Mouse (Mus musculus) brain, embryonic 18.5 days (tissue): ENCODE data around the gene Pdzd3.
"Not testable (repeated sequence)": the region's sequence is repeated elsewhere in the genome, so short reads cannot be mapped to it uniquely, and the experiment has no call there.

Experiments used
- DNase-seq: peaks from one replicate; pipeline ENCODE4 v3.0.0-alpha.2; 2012; ENCODE audit warnings: low read depth, low spot score

The Pdzd3 gene

DNA sequence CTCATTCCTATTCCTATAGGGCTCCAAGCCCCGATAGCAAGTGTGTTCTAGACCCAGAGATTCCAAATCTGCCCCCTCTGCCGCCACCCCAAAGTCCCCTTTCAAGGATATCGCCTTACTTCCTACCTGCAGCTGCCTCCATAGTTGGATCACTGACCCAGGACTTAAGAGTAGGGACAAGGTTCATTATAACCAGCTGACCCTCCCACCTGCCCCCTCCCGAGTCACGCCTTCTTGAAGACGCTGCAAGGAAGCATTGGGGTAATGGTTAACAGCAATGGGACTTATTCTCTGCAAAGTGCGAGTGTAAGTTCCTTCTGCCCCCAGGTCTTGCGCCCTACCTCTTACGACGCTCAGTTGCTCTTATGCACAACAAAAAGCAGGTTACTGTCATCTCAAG, at the start of gene Pdzd3:
TSS of gene Pdzd3 (minus strand) at position 158 of the 400 bp plus-strand sequence.
- DNase-seq, result no peak

DNA sequence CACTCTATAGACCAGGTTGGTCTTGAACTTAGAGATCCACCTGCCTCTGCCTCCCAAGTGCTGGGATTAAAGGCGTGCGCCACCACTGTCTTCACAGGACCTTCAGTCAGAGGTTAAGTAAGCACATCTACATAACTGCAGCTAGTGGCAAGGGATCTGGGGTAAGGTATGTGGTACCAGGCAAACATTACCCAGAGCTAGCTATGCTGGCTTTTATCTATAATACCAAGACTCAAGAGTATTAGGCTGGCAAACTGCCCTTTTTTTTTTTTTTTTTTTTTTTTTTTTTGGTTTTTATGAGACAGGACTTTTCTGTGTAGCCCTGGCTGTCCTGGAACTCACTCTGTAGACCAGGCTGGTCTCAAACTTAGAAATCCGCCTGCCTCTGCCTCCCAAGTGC, 48.7 kb upstream of the Pdzd3 start:
- DNase-seq, result not testable (repeated sequence)

DNA sequence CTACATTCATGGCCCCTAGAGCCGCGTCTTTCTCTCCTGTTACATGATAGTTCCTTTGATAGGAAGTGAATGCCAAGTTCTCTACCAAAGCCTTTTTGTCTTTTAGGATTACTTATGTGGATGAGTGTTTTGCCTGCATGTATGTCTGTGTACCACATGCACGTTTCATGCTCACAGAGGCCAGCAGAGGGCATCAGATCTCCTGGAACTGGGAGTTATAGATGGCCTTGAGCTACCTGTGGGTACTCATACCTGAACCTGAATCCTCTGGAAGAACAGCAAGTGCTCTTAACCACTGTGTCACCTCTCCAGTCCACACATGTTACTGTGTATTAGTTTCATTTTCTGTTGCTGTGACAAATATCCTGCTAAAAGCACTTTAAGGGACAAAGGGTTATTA, 41.2 kb upstream of the Pdzd3 start:
- no peak for DNase-seq

DNA sequence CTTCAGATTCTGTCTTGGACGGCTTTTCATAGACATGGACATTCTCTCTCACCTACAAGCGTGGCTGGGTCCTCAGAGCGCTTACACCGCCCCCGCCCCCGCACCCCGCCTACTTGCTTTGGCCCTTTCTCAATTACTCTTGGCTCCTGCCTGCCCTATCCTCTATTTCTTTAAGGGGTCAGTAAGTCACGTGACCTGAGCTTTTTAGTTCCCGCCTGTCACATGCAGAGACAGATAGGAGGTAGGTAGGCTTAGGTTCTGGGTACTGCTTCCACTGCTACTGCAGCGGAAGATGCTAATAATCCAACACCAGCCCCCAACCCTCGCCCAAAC, 37.7 kb upstream of the Pdzd3 start:
- no peak for DNase-seq

DNA sequence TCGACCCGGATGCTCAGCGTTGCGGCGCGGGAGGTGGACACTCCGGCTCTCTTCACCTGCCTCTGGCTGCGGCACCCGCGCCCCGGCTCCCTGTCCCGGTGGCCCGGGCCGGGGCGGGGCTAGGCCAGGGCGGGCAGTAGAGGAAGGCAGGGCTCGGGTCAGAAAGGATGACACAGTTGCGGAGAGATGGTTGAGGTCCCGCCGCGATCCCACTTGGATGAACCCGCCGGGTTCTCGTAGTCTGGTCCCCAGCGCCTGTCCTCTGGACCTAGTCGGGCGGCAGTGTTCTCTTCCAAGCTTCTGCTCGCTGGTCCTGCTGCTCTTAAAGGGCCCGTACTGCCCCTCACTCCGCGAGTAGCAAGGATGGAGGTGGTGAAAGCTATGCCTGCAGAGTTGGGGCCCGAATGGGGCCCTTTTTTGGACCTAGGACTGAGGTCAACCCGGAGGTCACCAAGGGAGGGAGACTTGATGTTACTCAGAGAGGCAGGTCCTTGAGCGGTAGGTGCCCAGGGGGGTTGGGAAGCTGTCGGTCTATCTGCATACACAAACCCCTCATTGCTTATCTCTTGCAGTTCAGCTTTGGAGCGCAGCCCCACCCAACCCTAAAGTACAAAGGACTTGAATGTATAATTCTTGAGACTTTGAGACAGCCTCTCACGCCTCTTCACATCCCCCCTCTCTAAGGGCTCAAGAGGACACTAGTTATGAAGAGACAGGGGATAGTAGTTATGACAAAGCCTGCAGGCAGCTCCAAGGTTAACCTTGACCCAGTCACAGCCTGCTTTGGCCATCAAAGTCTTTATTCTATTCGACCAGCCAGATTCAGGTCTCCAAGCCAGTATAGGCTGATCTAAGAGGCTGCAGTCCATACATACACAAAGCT, 37.0 kb upstream of the Pdzd3 start, which contains the start of gene Abcg4:
TSS of gene Abcg4 (minus strand) at position 540 of the 883 bp plus-strand sequence.
- DNase-seq, result no peak

DNA sequence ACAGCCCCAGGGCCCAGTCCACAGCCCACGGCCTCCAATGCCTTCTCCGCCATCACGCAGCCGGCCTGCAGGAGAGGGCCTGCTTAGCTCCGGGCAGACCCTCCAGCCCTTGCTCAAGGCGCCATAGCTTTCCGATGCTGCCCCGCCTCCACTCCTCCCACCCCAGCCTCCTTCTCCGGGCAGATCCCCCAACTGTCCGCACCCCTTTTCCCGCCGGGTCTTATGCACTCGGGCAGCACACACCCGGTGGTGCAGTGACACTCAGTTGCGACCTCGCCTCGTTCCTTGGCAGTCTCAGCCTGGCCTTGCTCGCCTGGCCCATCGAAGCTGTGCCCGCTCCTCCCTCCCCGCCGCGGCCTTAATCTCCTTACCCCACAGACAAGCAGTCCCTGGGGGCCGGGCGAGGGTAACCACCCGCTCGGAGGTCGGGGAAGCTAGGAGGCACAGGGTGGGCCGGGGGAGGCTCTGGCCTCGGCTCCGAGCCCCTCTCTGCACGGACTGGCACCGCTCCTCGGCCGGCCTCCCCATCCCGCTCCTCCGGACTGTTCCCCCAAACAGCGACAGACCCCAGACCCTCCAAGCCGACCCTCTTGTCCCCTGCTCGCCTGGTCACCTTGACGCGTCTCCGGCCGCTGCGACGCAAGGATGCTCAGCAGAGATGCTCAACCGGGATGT, 36.3 kb upstream of the Pdzd3 start:
- DNase-seq, result no peak

DNA sequence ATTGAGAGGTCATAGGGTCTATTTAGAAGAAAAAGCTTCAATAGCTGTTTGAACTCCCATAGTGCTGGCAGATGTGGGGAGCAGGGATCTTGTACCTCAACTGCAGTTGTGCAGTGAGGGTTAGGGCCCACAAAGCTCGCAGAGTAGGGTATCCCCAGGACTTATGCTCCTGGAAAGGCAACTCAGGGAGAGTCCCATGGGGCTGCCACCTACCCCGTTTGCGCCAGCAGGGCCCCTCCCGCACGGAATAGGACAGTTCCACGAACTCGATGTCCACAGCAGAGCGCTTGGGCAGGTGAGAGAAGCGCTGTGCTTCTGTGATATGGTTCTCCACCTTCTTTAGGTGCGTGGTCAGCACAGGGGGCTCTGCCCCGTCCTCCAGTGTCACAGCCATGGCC, 35.7 kb upstream of the Pdzd3 start:
- no peak for DNase-seq

DNA sequence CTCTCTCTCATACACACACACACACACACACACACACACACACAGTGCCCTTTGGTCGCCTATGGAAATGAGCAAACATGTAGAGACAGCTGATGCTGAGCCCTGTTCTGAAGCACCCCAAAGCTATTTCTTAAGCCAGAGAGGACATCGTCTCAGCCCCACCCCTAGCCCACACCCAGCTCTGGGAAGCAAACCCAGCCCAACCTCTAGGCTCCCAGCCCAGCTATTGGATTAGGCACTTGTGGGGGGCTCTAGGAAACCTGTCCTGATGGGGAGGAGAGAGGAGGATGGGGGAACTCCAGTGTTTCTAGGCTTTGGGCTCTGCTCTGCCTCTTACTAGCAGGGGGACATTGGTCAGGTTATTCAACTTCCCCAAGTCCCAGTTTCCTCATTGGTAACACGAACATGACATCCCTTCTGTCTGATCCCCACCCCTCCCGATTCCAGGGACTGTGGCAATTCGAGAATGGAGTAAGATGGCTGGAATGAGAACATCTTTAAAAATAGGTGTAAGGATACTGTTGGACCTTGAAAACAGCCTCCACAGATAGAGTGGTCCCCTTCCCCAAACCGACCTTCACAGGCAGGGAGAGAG, 35.1 kb upstream of the Pdzd3 start:
- no peak for DNase-seq

DNA sequence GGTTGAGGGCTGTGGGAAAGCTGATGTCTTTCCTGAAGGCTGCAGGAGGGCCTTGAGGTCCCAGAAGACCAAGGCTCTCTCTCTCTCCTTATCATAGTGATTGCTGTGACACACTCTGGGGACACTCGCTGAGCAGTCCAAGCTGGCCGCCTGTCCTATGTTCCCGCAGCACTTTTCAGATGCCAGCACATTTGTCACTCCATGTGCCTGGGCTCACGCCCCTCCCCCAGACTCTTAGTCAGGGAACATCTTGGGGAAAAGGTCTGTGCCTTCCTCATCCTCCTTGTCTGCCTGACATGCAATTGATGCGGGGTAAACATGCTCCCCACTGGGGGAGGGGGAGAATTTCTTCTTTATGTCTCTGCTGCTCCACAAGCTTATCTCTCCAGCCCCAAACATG, 31.9 kb upstream of the Pdzd3 start:
- DNase-seq, result no peak

DNA sequence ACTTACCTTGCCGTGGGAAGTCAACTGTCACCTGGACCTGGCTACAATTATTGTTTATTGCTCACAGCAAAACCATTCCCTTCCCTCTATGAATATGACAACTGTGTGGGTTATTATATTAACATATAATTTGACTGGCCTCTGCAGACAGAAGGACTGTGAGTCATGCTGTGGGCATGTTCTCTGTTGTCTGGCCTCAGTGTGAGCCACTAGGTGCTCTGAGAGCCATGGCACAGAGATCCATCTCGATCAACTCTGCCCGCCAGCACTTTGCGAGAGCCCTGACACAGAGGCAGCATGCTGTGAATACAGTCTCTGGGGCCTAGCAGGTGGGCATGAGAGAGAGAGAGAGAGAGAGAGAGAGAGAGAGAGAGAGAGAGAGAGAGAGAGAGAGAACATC, 18.7 kb upstream of the Pdzd3 start:
- DNase-seq, result no peak

DNA sequence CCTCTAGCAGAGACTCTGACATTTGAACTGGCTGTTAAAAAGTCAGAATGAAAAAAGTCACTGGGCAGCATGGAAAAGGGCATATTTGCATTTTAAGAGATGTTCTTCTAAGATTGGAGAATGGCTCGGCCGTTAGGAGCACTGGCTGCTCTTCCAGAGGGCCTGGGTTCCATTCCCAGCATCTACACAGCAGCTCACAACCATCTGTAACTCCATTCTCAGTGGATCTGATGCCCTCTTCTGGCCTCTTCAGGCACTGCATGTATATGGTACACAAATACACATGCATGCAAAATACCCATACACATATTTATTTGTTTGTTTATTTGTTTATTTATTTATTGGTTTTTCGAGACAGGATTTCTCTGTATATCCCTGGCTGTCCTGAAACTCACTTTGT, 17.8 kb upstream of the Pdzd3 start:
- DNase-seq, result no peak

DNA sequence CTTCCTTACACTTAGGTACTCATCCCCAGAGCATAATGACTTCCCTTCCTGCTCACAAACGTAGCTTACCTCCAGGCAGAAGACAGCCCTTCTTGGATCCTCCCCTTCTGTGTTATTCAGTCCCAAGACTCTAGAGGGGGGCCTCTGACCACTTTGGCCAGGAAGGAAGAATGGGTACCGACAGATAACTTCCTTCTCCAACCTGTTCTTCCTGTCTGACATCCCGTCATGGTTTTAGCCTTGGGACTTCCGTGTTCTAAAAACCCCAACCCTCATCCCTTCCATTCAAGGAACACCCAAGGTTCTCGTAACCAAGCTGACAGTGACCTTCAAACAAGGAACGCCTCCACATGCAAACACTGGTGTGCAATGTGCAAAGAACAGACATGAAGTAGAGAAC, 17.2 kb upstream of the Pdzd3 start, which contains the start of gene Nlrx1:
TSS of gene Nlrx1 (minus strand) at position 168 of the 400 bp plus-strand sequence.
- no peak for DNase-seq

DNA sequence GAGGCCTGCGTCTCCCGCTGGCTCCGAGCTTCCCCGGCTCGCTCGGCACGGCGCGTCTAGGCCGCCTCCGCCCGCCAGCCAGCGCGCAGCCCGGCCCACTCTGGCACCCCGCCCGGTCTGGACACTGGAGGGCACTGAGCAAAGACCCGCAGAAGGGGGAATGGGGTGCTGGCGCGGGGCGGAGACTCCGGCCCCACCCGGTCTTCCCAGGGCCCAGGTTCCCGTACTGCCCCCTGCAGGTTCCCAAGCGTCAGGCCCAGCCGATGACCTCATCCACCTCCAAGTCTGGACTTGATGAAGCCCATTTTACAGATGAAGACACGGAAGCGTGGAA, 16.7 kb upstream of the Pdzd3 start:
- DNase-seq, result no peak

DNA sequence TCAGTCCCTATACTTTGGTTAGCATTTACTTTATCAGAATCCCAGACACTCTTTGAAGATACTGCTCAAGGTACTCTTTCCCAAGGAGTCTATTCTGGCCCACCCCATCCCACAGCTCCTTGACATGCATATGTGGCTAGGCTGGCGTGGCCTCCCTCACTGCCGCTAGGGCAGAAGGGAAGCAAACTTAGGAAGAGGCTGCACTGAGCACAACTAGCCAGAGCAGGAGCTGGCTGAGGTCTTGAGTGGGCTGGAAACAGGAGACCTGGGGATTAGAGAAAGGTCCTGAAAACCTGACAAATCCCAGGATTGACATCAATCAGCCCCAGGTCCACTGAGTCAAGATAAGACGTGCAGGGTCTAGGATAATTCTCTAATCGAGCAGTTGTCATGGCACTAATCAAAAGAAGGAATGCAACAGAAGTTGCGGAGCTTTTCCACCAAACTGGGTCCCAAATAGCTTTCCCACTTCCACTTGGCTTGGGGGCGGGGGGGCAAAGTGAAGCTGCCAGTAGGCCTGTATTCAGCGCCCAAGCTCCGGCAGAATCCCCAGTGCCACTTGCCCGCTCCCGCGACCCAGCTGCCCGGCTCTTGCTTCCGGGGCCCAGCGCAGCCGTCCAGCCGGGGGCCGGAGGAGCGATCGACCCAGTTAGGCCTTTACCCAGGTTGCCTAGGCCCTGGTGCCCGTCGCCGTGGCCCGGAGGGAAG, 16.2 kb upstream of the Pdzd3 start:
- DNase-seq, result no peak

DNA sequence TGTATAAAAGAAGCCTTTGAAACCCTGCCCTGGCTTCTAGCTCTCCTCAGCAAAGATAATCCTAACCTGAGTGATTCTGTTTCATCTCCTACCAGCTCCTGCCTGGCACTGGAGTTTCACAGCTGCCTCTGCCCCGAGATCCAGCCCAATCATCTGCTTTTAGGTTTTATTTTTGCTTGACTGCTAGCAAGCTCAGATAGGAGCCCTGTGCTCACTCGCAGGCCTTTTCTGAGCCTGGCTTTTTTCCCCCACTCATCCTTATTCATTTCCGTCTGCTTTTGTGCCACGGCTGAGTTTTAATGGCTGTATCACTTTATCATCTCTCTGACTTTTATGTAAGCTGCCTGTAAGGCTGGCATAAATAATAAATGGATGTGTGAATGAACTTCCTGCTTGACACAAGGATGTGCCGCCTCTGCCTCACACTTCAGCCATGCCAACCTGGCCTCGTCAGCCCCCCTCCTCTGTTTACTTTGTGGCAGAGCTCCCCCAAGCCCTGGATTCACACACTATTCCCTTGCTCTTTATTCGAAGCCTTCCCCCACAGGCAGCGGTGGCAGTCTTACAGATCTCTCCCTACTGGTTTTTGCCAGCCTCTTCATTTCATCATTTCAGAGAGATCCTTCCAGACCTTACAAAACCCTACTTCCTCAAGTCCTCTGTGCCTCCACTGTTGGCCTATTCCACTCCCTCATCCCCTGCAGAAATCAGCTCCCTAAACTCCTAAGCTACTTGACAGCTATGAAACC, 15.4 kb upstream of the Pdzd3 start:
- DNase-seq, result no peak

DNA sequence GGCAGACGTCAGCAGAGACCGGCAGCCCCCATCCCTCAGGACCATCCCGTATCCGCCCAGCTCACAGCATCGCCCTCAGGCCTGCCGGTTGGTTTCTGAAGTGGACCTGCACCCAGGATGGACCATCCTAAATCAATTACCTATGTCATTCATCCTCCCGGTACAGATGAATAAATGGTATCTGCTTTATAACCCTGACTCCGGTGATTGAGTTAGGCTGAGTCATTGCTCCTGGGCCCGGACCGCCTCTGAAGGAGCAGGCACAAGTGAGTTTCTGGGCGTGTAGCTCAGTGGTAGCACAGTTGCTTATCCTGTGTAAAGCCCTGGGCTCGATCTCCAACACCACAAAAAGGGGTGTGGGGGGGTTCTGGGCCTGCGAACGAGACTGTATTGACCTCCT, 10.1 kb upstream of the Pdzd3 start:
- DNase-seq, result no peak

DNA sequence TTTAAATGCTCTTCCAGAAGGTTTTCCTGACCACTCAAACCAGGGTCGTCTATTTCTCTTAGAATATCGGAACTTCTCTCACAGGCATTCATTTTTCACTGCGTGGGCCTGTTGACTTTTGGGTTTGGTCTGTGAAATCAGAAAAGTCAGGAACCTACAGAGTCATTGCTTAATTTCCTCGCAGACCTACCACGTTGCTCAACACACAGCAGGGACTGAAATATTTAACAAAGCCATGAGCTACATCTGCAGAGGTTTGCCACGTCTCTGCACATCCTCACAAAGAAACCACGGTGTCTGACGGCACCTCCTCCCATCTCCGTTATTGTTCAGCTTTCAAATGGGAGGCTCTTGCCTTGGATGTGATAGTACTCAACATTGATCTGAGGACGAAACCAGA, 7.7 kb upstream of the Pdzd3 start:
- DNase-seq, result no peak

DNA sequence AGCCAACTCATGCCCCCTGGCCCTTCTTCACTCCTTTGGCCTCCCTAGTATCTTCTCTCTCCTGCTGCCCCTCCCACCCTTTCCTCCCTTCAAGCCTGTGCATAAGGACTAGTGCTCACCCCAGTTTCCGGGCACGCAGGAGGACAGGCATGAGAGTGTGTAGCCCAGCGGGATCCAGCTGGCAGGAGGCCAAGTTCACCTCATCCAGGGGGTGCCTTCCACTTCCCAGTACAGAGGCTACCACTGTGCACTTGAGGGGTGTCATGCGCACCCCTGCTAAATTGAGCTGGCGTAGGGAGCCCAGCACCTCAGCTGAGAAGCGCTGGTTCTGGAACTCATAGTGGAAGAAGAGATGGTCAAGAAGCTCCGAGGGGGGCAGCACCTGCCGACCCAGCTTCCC, 4.9 kb upstream of the Pdzd3 start:
- DNase-seq, result no peak

DNA sequence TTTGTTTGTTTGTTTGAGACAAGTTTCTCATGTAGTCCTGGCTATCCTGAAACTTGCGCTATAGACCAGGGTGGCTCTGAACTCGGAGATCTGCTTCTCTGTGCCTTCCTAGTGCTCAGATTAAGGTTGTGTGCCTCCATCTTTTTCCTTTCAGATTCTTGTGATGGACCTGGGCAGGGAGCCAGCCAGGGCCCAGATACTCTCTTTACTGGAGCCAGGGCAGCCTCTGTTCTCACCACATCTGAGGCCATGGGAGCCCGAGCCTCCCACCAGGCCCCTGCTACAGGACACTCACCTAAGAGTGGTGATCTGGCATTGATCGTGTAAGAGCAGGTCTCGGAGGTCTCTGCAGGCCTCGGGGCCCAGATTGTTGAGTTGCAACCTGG, 3.9 kb upstream of the Pdzd3 start:
- DNase-seq, result no peak

DNA sequence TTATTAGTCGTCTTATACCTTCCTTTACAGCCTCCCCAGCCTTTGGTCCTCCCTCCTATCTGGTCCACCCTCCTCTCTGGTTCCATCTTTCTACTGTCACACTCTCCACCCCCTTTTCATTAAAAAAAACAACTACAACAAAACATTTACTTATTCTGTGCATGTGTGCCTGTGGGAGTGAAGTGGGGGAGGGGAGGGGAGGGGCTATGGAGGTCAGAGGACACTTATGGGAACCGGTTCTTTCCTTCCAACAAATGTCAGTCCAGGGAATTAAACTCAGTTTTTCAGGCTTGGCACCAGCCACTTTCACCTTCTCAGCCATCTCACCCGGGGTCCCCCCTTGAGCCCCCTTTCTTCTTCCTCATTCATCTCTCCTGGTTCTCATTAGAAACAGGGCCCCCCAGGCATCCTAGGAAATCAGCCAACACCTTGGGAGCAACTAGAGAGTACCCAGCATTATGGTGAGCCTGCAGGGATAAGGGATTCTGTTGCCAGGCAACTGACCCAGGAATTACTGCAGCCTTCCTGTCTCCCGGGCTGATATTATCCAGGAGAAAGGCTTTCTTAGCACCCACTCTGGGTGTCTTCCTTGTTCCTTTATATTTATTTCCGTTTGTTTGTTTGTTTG, 3.4 kb upstream of the Pdzd3 start:
- no peak for DNase-seq

DNA sequence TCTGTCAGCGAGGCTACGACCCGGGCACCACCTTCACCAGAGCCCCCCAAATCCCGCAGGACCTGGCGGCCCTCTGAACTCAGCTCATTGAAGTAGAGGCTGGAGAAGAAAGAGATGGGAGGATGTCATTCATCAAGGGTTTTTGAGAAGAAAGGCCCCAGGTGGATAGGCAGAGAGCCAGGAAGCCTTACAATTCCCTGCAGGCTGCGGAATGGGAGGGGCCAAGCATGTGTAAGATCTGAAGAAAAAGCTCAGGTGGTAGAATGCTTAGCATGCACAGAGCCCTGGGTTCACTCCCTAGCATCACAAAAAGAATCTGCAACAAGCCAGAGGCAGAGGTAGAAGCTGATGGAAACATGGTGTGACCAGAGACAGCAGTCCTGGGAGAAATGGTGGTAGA, 2.2 kb upstream of the Pdzd3 start:
- no peak for DNase-seq
